ENCODE assay signal across 8 mouse cellular contexts in genomic region chr14:47087182-47087581, GRCm38 (mm10).
DNase-seq lines count a peak whose midpoint lies in the region; ATAC-seq and TF ChIP-seq lines count a peak whose summit lies in the region.

No protein-coding gene starts in this region.

- H3K4me3 ChIP-seq in forebrain, postnatal 0 days (ENCODE audit: low read depth, low read length), result no peak overlapping the region
- peak overlapping the region; percentile 33 for H3K4me3 ChIP-seq in lung, embryonic 15.5 days

- no peak overlapping the region for H3K27ac ChIP-seq in forebrain, postnatal 0 days (ENCODE audit: low read depth, low read length)
- no peak overlapping the region for H3K27ac ChIP-seq in lung, embryonic 15.5 days

- H3K27me3 ChIP-seq in forebrain, postnatal 0 days (ENCODE audit: insufficient read depth, low read length), result peaks cover 13% of the 10 kb centered on the region; the same call in 1 of the 2 replicates
- H3K27me3 ChIP-seq in lung, embryonic 15.5 days, result no peaks in the 10 kb centered on the region

- WGBS in forebrain, postnatal 0 days, result 32% methylated on average over 5 of the region's 5 CpGs
- WGBS in lung, embryonic 15.5 days, result 28% methylated on average over 5 of the region's 5 CpGs

- peak; percentile 42; the same call in 1 of the 2 replicates for ATAC-seq in forebrain, postnatal 0 days
- ATAC-seq in lung, embryonic 15.5 days (ENCODE audit: borderline replicate concordance, extremely low read depth, low FRiP score, low TSS enrichment), result peak; percentile 24; the same call in 1 of the 2 replicates

- peak; percentile 75 for DNase-seq in Muller cell, postnatal 12 days (ENCODE audit: inconsistent ontology term)
- peak; percentile 78 for DNase-seq in cerebellum, adult 8-10 months
- peak; percentile 87 for DNase-seq in forebrain, postnatal 0 days
- DNase-seq in heart, postnatal 36 days, result peak; percentile 82 to 88
- DNase-seq in layer of hippocampus, adult 8-10 months (ENCODE audit: low spot score in 2 of 2), result peak; percentile 27 to 75
- DNase-seq in ovary, postnatal 10 days (ENCODE audit: low spot score), result peak; percentile 54
- DNase-seq in thymus, postnatal 0 days (ENCODE audit: low spot score), result peak; percentile 86

- H3K9ac ChIP-seq in forebrain, postnatal 0 days, result no peak overlapping the region; the same call in 1 of the 2 replicates
- no peak overlapping the region for H3K9ac ChIP-seq in lung, embryonic 15.5 days

- no peaks in the 10 kb centered on the region for H3K9me3 ChIP-seq in forebrain, postnatal 0 days (ENCODE audit: low read length)
- H3K9me3 ChIP-seq in lung, embryonic 15.5 days, result no peaks in the 10 kb centered on the region

- peak overlapping the region; percentile 52 for H3K4me2 ChIP-seq in forebrain, postnatal 0 days (ENCODE audit: low read depth)
- H3K4me2 ChIP-seq in lung, embryonic 15.5 days, result peak overlapping the region; percentile 85

- intact Hi-C loops in heart, postnatal 36 days (cut with DNase I), result loop anchor here (1.0 to 5.0 kb wide), 3 partner anchors 160 to 255 kb away; partner anchors contain the start of gene Cgrrf1

- H3K36me3 ChIP-seq in forebrain, postnatal 0 days (ENCODE audit: insufficient read depth), result no peaks in the 10 kb centered on the region
- no peaks in the 10 kb centered on the region for H3K36me3 ChIP-seq in lung, embryonic 15.5 days

- peak; percentile 77 for TF ChIP-seq CTCF in forebrain, postnatal 0 days (IDR thresholded peaks at IDR 0.05; ENCODE audit: low read depth)

- no peaks in the 10 kb centered on the region; the same call in 1 of the 2 replicates for H3K4me1 ChIP-seq in forebrain, postnatal 0 days (ENCODE audit: insufficient read depth)
- H3K4me1 ChIP-seq in lung, embryonic 15.5 days, result peaks cover 6% of the 10 kb centered on the region
